Mouse (Mus musculus) cerebellum, postnatal 36 days (tissue): Measurements from ENCODE around the gene Gan.

Experiments
- DNase-seq, 2 experiments: peaks; one replicate each; pipeline ENCODE4 v3.0.0; 2021 to 2022; ENCODE audit warnings: mixed read lengths in 2 of 2

The Gan gene

DNA sequence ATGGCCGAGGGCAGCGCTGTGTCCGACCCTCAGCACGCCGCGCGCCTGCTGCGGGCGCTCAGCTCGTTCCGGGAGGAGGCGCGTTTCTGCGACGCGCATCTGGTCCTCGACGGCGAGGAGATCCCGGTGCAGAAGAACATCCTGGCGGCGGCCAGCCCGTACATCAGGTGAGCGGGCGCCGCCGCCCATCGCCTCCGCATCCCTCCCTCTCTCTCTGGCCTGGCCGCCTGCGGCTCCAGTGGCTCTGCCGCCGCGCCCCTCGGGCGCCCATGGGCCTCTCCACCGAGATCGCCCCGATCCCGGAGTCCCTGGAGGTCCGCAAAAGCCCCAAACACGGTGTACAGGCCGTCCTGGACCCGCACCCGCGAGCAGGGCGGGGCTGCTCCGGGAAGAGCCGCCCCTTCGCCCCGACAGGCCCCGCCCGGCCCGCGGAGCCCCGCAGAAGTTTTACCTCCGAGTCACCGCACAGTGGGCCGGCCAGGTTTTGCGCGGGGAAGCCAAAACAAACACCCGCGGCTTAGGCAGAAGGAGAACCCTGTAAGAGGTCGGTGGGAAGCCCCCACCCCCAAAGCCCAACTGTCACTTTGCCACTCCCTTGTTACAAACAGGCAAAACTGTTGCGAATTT lies at the start of gene Gan:
Gene Gan (plus strand): TSS at position 1 of the 627 bp plus-strand sequence.
- DNase-seq, result peak; percentile 31 to 50

GRCm38 (mm10) chr8:117109018-117109711 lies 48.8 kb upstream of the Gan start:
- DNase-seq, result no peak

- DNase-seq, result peak; percentile 36 to 48
These were observed 48.0 kb upstream of the Gan start for GRCm38 (mm10) chr8:117109801-117110390.

DNA sequence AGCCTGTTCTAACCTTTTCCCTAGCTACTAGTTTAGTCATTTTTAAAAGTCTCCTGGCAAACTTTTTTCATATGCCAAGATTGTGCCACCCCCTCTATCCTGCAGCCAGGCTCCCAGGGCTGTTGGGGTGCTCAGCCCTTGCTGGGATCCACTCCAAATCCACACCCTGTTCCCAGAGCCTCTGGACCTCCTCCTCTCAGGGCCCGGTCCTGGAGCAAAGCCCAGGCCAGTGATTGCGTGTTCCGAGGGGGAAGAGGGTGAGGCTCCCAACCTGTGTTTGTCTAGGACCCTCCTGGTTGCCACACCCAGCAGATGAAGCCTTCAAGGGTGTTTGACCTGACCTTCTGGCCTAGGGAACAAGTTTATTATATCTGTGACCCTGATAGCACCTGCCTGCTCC lies 46.3 kb upstream of the Gan start:
- no peak for DNase-seq

DNA sequence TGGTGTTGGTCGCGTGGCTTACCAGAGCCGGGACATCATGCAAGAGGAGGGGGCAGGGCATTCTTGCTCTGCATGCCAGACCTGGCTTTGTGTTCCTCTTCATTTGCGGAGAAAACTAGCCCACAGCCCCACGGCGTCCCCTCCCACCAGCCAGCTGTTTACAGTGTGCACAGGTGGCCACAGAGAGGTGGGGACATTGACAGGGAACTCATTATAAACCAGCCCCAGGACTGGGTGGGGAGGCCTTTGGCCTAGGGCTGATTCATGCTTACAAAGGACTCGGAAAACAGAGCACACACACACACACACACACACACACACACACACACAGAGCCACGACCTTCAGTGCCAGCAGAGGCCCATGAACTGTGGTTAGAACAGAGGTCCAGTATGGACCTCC lies 45.7 kb upstream of the Gan start:
- no peak for DNase-seq

DNA sequence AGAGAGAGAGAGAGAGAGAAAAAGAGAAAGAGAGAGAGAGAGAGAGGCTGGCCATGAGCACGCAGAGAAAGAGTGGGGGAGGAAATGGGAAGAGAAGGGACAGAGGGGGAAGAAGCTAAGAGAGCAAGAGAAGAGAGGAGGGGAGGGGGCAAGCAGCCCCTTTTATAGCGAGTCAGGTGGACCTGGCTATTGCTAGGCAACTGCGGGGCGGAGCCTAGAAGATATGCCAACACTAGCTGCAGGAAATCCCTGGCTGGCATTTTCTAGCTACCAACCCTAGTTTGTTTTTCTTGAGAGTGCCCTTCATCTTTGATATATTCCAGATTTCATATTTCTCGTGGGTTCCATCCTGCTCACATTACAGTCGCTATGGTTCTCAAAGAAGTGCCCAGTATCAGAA lies 42.8 kb upstream of the Gan start:
- DNase-seq, result no peak

GRCm38 (mm10) chr8:117115676-117116446 lies 42.1 kb upstream of the Gan start:
- DNase-seq, result peak; percentile 35 to 54

DNA sequence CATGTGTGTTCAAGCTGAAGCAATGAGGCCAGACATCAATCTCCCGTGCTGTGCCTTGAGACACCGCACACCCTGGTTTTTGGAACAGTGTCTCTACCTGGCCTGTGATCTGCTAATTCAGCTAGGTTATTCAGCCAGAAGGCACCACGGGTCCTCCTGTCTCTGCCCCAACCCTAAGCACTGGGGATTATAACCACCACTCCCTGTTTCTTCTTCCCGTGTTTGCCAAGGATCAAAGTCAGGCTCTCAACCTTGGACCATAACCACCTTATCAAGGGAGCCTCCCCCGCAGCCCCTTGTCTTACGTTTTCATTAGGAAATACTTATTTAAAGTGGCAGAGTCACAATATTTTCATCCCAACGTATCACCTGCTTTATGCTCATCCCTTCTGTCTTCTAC lies 41.4 kb upstream of the Gan start:
- no peak for DNase-seq

GRCm38 (mm10) chr8:117118409-117118808 lies 39.5 kb upstream of the Gan start:
- DNase-seq, result no peak

GRCm38 (mm10) chr8:117121277-117121676 lies 36.7 kb upstream of the Gan start:
- no peak for DNase-seq

DNA sequence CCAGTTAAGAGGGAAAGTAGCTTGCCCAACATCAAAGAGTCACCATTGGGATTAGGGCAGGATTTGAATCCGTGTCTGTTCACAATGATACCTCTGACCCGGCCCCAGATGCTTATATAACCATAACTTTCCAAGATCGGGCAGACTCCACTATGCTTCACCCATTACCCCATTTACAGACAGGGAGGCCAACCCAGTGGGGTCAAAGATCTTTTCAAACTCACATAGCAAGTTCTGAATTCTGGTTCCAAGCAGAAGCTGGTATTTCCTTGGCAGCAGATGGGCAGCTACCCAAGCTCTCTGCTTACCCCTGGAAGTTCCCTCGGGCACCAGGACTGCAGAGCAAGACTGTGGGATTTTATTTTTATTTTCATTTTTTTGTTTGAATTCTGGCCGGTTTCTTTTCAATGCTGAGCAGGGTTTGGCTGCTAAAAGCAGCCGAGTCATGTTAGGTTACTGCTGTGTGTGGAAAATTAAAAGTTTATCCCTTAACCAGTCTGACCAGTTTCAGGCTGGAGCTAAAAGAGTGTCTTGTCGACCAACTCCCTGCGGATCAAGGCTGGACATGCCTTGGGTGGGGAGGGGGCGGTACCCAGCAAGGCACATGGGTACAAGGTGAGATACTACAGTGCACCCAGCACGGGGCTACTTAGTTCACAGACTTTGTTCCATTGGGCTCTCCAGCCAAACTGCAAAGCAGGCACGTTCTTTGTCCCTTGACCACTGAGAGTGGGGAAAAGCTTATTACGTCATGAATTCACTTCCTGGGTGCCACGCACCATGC lies 33.9 kb upstream of the Gan start:
- DNase-seq, result no peak

DNA sequence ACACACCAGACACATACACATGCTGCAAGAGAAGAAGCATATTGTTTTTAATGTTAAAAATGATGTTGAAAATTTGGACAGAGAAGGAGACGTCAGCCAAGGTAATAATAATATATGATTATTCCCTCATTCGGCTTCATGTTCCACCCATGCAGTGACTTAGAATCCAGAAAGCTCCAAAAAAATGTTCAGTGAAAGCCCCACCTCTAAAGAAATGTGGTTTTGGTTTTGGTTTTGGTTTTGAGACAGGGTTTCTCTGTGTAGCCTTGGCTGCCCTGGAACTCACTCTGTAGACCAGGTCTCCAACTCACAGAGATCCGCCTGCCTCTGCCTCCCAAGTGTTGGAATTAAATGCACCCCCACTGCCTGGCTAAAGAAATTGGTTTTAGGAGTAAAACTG lies 32.1 kb upstream of the Gan start:
- DNase-seq, result no peak

DNA sequence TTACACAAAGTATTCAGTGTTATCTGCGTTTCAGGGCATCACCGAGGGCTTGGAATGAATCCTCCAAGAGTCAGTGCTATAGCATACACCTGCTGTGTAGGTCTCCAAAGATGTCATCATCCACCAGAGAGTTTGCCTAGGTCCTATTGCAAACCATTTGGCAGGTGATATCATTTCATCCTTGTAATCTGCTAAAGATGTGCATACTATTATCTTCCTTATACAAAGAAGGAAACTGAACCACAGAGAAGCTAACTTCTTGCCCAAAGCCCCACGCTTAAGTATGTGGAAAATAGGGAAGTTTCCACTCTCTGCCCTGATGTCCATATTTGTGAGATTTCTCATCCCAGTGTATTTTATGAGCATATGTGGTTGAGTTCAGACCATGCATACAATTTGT lies 31.5 kb upstream of the Gan start:
- DNase-seq, result no peak

DNA sequence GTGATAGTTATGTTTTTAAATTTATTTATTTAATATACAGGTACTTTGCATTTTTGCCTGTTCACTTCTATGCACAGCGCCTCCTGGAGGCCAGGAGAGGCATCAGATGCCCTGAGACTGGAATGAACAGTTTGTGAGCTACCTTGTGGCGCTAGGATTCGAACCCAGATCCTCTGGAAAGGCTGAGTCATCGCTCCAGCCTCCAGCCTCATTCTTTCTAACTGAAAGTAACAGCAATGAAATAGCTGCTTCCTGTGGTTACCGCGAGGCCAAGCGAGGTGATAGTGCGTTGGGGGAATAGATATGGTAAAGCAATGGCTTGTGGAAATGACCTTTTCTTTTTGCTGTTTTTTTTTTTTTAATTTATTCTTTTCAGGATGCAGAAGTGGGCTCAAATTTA lies 30.9 kb upstream of the Gan start:
- no peak for DNase-seq

DNA sequence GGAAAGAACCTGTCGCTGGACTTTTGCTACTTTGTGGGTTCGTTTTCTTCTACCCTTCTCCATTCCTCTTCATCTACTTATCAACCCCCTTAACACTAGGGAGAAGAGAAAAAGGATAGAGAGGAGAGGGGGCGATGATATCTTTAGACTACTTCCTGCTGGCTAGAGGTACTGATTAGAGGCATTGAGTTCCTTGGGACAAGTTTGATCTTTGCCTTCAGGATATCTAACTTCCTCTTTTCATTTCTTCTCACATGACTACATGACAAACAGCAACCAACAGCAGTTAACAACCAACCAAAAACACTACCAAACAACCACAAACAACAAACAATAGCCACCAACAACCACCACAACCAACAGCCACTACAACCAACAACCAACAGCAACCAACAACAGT lies 24.2 kb upstream of the Gan start:
- DNase-seq, result no peak

- no peak for DNase-seq
These were observed 21.6 kb upstream of the Gan start for GRCm38 (mm10) chr8:117136351-117136750.

DNA sequence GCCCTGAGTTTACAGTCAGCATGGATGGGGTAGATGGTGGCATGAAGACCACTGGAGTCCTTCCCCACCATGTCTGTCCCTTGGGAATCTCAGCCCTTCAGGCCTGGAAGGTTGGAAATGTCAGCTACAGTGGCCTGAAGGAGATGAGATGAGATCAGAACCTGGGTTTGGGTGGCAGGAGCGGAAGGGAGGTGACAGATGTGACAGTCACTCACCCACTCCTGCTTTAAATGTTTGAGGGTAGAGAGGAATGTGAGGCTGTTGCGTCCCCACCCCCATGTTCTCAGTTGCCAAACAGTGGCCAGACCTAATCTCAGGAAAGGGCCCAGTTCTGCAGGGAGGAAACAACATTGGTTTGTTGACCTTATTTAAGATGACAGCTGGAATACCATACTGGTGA lies 21.2 kb upstream of the Gan start:
- DNase-seq, result no peak

DNA sequence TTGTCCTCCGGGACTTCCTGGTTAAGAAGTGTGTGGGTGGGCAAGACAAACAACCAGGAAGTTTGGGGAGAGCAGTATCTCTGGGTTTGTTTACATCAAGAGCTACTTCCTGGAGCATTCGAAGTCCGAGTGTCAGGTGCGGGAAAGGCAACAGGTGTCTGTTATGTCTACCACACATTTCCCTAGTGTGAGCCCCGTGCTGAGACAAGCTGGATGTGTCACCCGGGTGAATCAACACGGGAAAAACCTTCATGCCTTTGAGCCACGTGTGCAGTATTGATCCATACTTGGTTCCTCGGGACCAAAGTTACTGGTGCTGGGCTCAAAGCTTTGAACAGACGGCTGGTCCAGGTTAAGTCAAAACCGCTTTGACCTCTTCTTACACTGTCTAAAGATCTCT lies 20.6 kb upstream of the Gan start:
- no peak for DNase-seq

DNA sequence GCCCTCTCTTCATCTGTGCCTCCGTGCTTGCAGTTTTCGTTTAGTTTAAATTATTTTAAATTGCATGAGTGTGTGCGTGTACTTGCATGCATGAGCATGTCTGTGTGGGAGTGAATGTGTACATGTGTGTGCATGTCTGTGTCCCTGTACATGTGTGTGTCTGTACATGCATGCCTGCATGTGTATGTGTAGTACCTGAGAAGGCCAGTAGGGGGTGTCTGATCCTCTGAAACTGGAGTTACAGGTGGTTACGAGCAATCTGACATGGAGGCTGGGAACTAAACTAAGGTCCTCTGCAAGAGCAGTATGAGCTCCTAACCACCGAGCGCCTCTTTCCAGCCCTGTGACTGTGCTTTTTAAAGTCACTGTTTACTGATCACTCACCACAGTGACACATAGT lies 9.4 kb upstream of the Gan start:
- no peak for DNase-seq

DNA sequence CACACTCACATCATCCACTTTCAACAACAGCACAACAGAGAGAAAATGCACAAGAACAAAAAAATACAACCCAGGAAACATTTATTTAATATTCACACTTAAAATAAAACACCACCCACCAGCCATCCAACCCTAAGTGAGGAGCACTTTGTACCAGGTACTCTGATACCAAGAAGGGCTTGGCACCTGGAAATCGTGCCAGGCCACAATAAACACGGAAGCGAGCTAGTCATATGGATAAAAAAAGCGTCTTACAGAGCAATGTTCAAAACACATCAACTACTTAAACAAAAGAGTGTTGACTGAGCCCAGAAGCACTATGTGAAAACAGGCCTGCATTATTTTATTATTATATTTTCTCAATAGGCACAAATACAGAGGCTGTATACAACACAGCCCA lies 1.8 kb upstream of the Gan start:
- no peak for DNase-seq

DNA sequence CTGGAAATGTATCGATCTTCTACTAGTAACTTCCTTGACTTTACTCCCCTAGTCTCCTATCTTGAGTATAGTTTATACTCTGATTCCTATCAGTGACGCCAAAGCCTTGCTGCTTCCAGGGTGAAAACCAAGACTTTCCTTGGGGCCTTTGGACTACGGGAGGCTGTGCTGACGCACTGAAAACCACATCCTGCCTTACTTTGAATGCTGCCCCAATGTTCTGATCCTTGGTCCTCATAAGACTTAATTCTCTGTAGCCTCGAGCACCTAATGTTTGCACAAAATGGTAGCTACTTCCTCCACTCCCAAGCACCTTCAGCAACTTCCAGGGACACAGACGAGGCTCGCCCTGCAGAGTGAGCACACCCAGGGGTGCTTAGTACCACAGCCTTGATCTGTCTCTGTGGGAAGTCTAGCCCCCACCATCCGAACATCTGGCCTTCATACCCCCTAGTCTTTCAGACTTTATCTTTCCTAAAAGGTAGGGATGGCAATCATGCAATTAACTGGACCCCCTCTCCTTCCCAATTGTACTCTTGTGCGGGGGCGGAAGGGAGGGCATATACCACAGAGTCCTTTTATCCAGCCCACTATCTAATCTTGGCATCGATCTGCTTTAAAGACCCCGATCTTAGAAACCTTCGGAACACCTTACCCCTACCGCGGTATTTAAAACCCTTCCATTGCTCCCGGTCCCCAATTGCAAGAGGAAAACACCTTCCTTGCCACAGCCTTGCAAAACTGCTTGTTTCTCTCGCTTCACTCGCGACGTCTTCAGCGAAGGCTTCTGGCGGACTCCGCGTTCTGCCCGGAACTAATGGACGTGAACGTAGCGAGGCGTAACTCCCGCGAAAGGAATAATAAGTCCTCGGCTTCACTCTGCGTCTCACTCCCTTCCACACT lies 818 bp upstream of the Gan start:
- no peak for DNase-seq

- DNase-seq, result peak; percentile 98
These were observed 205 bp upstream of the Gan start for GRCm38 (mm10) chr8:117157769-117158091.
